Mouse (Mus musculus): Measurements from ENCODE around the gene Gpr82.

Gene Gpr82

DNA sequence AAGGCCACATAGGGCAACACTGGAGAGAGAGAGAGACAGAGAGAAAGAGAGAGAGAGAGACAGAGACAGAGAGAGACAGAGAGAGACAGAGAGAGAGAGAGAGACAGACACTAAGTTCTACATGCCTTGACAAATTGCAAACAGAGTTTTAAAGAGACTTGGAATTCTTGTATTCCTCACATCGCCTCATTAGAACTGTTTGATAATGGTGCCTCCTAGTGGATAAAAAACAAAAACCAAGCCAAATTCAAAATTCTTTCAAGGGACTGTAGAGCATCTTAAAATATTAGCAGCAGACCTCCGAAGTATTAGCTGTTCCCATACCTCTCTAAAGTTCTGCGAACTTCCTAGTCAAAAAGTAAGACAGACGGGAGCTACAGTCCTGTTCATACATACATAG is 30.7 kb downstream of the Gpr82 start:
- no peak for DNase-seq (ENCODE audit: low read depth, low spot score)

DNA sequence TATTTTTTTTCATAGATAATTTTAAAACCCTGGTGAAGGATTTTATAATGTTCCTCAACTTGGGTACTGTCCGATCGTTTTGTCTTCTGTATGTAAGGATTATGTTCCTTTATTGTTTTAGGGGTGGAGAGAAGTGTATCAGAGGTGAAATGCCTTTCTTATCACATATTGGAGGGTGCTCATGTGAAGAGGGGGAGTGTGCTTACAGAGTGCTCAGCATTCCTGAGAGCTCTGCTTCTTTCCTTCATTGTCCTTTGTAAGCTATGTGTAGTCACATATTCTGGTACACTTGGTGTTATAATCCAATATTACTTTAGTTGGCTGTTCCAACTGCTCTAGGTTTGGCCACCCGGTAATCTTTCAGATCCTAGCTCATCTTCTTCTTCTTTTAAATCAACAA is 39.5 kb downstream of the Gpr82 start:
- no peak for DNase-seq (ENCODE audit: low read depth, low spot score)

- no peak for DNase-seq (ENCODE audit: low read depth, low spot score)
These were observed 43.9 kb downstream of the Gpr82 start for GRCm38 (mm10) chrX:13705051-13705450.

GRCm38 (mm10) chrX:13710174-13710573 is 49.0 kb downstream of the Gpr82 start:
- DNase-seq (ENCODE audit: low read depth, low spot score) = peak; percentile 39

Data from ZHBTc4 (cell line).